ENCODE assay signal across 26 mouse cellular contexts in genomic region chr8:65644931-65645330, GRCm38 (mm10).
"Had no signal": no experiment of that assay in that cellular context is flagged by ENCODE, and none has a peak within 500 bp of the region (broad histone marks: within the 10 kb centered on the region; RNA-seq: fewer than 3 reads in every experiment).

No protein-coding gene starts in this region.

- DNase-seq: gastrocnemius, postnatal 14 days; gastrocnemius, postnatal 36 days; heart, adult 11 months; heart, adult 2 months; heart, postnatal 14 days; heart, postnatal 4 days; kidney, adult 11 months; kidney, adult 2 months; kidney, adult 9 months; kidney, postnatal 14 days; kidney, postnatal 36 days; layer of hippocampus, adult 9-11 months; layer of hippocampus, postnatal 36 days; liver; liver, embryonic 13.5 days had no signal

- H3K4me1 ChIP-seq: heart, embryonic 13.5 days; heart, embryonic 15.5 days; hindbrain, embryonic 10.5 days; hindbrain, embryonic 12.5 days; kidney, embryonic 15.5 days; limb, embryonic 12.5 days; liver, embryonic 13.5 days; liver, embryonic 15.5 days had no signal

- H3K4me3 ChIP-seq: heart, adult 2 months; heart, embryonic 13.5 days; heart, embryonic 15.5 days; hindbrain, embryonic 10.5 days; hindbrain, embryonic 12.5 days; kidney, embryonic 15.5 days; limb, embryonic 12.5 days; liver, embryonic 13.5 days; liver, embryonic 15.5 days had no signal

- H3K27ac ChIP-seq: heart, adult 2 months; heart, embryonic 13.5 days; heart, embryonic 15.5 days; hindbrain, embryonic 10.5 days; hindbrain, embryonic 12.5 days; hindbrain, embryonic 14.5 days; kidney, embryonic 15.5 days; kidney, postnatal 0 days; limb, embryonic 12.5 days; liver, embryonic 13.5 days; liver, embryonic 15.5 days had no signal

- ATAC-seq: hindbrain, embryonic 16.5 days; intestine, embryonic 16.5 days had no signal
